Comparison of ENCODE assay signal across 9 mouse cellular contexts in the genomic region with DNA sequence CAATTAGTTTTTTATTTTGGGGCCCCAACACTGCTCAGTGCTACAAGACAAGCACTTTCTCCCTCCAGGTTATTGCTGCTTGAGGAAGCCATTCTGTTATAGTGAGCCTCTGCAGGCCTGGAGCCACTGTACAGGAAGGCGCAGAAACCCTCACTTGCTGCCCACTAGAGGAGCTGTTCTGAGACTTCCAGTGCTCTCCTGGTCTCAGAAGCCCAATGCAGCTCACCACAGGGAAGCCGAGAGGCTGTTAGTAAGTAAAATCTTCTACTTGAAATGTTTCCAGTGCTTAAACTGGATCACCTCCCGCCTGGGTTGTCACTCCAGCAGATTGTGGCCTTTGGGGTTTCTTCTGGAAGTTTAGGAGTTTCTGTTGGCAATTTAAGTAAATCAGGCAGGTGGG.
A peak's percentile ranks its signal among the peaks of the same experiment; 100 is the strongest.
DNase-seq lines count a peak whose midpoint lies in the region; ATAC-seq lines count a peak whose summit lies in the region.
"Had no signal": no experiment of that assay in that cellular context is flagged by ENCODE, and none has a peak within 500 bp of the region (broad histone marks: within the 10 kb centered on the region; RNA-seq: fewer than 3 reads in every experiment).

No protein-coding gene starts in this region.

- no peak overlapping the region for H3K4me3 ChIP-seq in midbrain, embryonic 11.5 days (ENCODE audit: low read depth, low read length)
- no peak overlapping the region for H3K4me3 ChIP-seq in midbrain, embryonic 10.5 days
- no peak overlapping the region for H3K4me3 ChIP-seq in forebrain, embryonic 12.5 days (replicated peaks)
- H3K4me3 ChIP-seq in midbrain, embryonic 14.5 days (replicated peaks; ENCODE audit: low read depth, low read length): no peak overlapping the region
- H3K4me3 ChIP-seq: hindbrain, embryonic 15.5 days had no signal

- H3K27ac ChIP-seq in midbrain, embryonic 11.5 days (ENCODE audit: low read depth, low read length): no peak overlapping the region
- H3K27ac ChIP-seq in midbrain, embryonic 10.5 days (replicated peaks): no peak overlapping the region
- H3K27ac ChIP-seq in forebrain, embryonic 12.5 days: no peak overlapping the region
- H3K27ac ChIP-seq in midbrain, embryonic 14.5 days (replicated peaks; ENCODE audit: low read depth, low read length): no peak overlapping the region
- H3K27ac ChIP-seq: hindbrain, embryonic 15.5 days had no signal

- peak; percentile 46; the same call in 1 of the 2 replicates for ATAC-seq in midbrain, embryonic 11.5 days (ENCODE audit: low FRiP score)
- ATAC-seq in forebrain, embryonic 12.5 days (ENCODE audit: low FRiP score): 0 out of 2 replicates have a peak, but pooled peaks have one; percentile 44
- no peak; the same call in 1 of the 2 replicates for ATAC-seq in midbrain, embryonic 14.5 days (ENCODE audit: low FRiP score, low TSS enrichment)

- peak; percentile 19 for DNase-seq in gastrocnemius, postnatal 10 days
- DNase-seq in gastrocnemius, adult 8-10 months (ENCODE audit: low spot score in 2 of 2): no peak
- peak; percentile 84 for DNase-seq in midbrain, embryonic 11.5 days (ENCODE audit: low spot score, missing footprints)
- DNase-seq in midbrain, embryonic 10.5 days (ENCODE audit: low spot score): no peak
- DNase-seq in midbrain, embryonic 14.5 days: peak; percentile 47
- no peak for DNase-seq in c-Kit-positive CD71-positive TER-119-positive erythroid progenitor cells, embryonic 14.5 days (ENCODE audit: low spot score)
- no peak for DNase-seq in ovary, postnatal 14 days (ENCODE audit: low spot score)

- no peak overlapping the region for H3K4me2 ChIP-seq in midbrain, embryonic 11.5 days
- H3K4me2 ChIP-seq in forebrain, embryonic 12.5 days: no peak overlapping the region
- no peak overlapping the region for H3K4me2 ChIP-seq in midbrain, embryonic 14.5 days (ENCODE audit: low read length)
- H3K4me2 ChIP-seq: hindbrain, embryonic 15.5 days had no signal

- WGBS in midbrain, embryonic 11.5 days: 63% methylated on average over 3 of the region's 3 CpGs
- WGBS in midbrain, embryonic 10.5 days: 50% methylated on average over 3 of the region's 3 CpGs
- 63% methylated on average over 3 of the region's 3 CpGs for WGBS in forebrain, embryonic 12.5 days
- 66% methylated on average over 3 of the region's 3 CpGs for WGBS in midbrain, embryonic 14.5 days

- no peaks in the 10 kb centered on the region for H3K9me3 ChIP-seq in midbrain, embryonic 11.5 days (ENCODE audit: control insufficient read depth, low read length)
- H3K9me3 ChIP-seq in midbrain, embryonic 10.5 days (replicated peaks): no peaks in the 10 kb centered on the region
- no peaks in the 10 kb centered on the region for H3K9me3 ChIP-seq in forebrain, embryonic 12.5 days
- no peaks in the 10 kb centered on the region for H3K9me3 ChIP-seq in midbrain, embryonic 14.5 days (ENCODE audit: control insufficient read depth, low read length)
- H3K9me3 ChIP-seq: hindbrain, embryonic 15.5 days had no signal

- no peak overlapping the region for H3K9ac ChIP-seq in midbrain, embryonic 11.5 days (ENCODE audit: low read length)
- H3K9ac ChIP-seq in forebrain, embryonic 12.5 days: no peak overlapping the region
- H3K9ac ChIP-seq in midbrain, embryonic 14.5 days (replicated peaks; ENCODE audit: low read length): no peak overlapping the region
- H3K9ac ChIP-seq: hindbrain, embryonic 15.5 days had no signal

- H3K4me1 ChIP-seq in midbrain, embryonic 11.5 days (ENCODE audit: control insufficient read depth, insufficient read depth, low read length): no peaks in the 10 kb centered on the region
- no peaks in the 10 kb centered on the region for H3K4me1 ChIP-seq in midbrain, embryonic 10.5 days
- H3K4me1 ChIP-seq in forebrain, embryonic 12.5 days: no peaks in the 10 kb centered on the region
- H3K4me1 ChIP-seq in midbrain, embryonic 14.5 days (ENCODE audit: control insufficient read depth, insufficient read depth, low read length): no peaks in the 10 kb centered on the region

- no peaks in the 10 kb centered on the region for H3K36me3 ChIP-seq in midbrain, embryonic 11.5 days (ENCODE audit: control insufficient read depth, insufficient read depth, low read length)
- H3K36me3 ChIP-seq in midbrain, embryonic 10.5 days: no peaks in the 10 kb centered on the region
- no peaks in the 10 kb centered on the region for H3K36me3 ChIP-seq in forebrain, embryonic 12.5 days (replicated peaks)
- H3K36me3 ChIP-seq in midbrain, embryonic 14.5 days (ENCODE audit: control insufficient read depth, insufficient read depth, low read length): no peaks in the 10 kb centered on the region
- H3K36me3 ChIP-seq: hindbrain, embryonic 15.5 days had no signal

- H3K27me3 ChIP-seq in midbrain, embryonic 11.5 days (ENCODE audit: control insufficient read depth, insufficient read depth, low read length): no peaks in the 10 kb centered on the region
- H3K27me3 ChIP-seq in midbrain, embryonic 10.5 days (ENCODE audit: low read depth, poor library complexity, severe bottlenecking): no peaks in the 10 kb centered on the region
- no peaks in the 10 kb centered on the region for H3K27me3 ChIP-seq in forebrain, embryonic 12.5 days
- no peaks in the 10 kb centered on the region for H3K27me3 ChIP-seq in midbrain, embryonic 14.5 days (ENCODE audit: control insufficient read depth, insufficient read depth, low read length)
- H3K27me3 ChIP-seq: hindbrain, embryonic 15.5 days had no signal

Comparison
In these comparisons a context has a peak if more than half of its experiments do, and no peak if none do; other contexts are left out.
1. DNase-seq: peak in gastrocnemius, postnatal 10 days (single experiment), midbrain, embryonic 11.5 days (single experiment) and midbrain, embryonic 14.5 days (single experiment); none in gastrocnemius, adult 8-10 months (0 of 2), midbrain, embryonic 10.5 days (single experiment), c-Kit-positive CD71-positive TER-119-positive erythroid progenitor cells, embryonic 14.5 days (single experiment) and ovary, postnatal 14 days (single experiment).